Mouse (Mus musculus): ENCODE measurements around the gene Chst11. TPM values are rescaled to one million over a fixed set of nuclear protein-coding genes. Genes with fewer than 3 reads are reported as not detected.

The Chst11 gene
- polyA plus RNA-seq (2016; fragmentation: Nextera tagmentation; extraction: Ambion mirVana): 1.1 and 1.4 TPM in 2 replicates

- peaks cover 64% of the 10 kb centered on the region for H3K27me3 ChIP-seq (ENCODE audit: insufficient read depth, poor library complexity, severe bottlenecking)
- no peaks in the 10 kb centered on the region for H3K9me3 ChIP-seq
- peaks cover 45% of the 10 kb centered on the region for H3K4me1 ChIP-seq (replicated peaks)
- peak within 1 kb of the TSS; percentile 73 for H3K4me3 ChIP-seq
- DNase-seq (ENCODE audit: low spot score): peak; percentile 79
- no peaks in the 10 kb centered on the region for H3K36me3 ChIP-seq
- under 1% methylated on average over 66 of the region's 67 CpGs for WGBS
- peak within 1 kb of the TSS; percentile 87 for H3K27ac ChIP-seq
These were observed at the start of gene Chst11 for GRCm38 (mm10) chr10:82984950-82985699. Gene Chst11, plus strand, starts transcription at chr10:82985498.

GRCm38 (mm10) chr10:82935774-82936173 is 49.5 kb upstream of the Chst11 start:
- Histone ChIP-seq H3K9me3 (peaks cover 6% of the 10 kb centered on the region; the same call in 1 of the 2 replicates), H3K27ac (no peak overlapping the region), H3K4me1 (replicated peaks) (no peaks in the 10 kb centered on the region), H3K36me3 (no peaks in the 10 kb centered on the region), H3K27me3 (ENCODE audit: insufficient read depth, poor library complexity, severe bottlenecking) (no peaks in the 10 kb centered on the region), H3K4me3 (no peak overlapping the region)
- 90% methylated on average over 6 of the region's 6 CpGs for WGBS
- DNase-seq (ENCODE audit: low spot score): no peak

GRCm38 (mm10) chr10:82953415-82953814 is 31.9 kb upstream of the Chst11 start:
- 89% methylated on average over 4 of the region's 4 CpGs for WGBS
- DNase-seq (ENCODE audit: low spot score): no peak
- Histone ChIP-seq H3K27ac (no peak overlapping the region), H3K9me3 (peaks cover 8% of the 10 kb centered on the region), H3K4me3 (no peak overlapping the region), H3K36me3 (no peaks in the 10 kb centered on the region), H3K27me3 (ENCODE audit: insufficient read depth, poor library complexity, severe bottlenecking) (no peaks in the 10 kb centered on the region), H3K4me1 (replicated peaks) (0 out of 2 replicates have a peak, but pooled peaks cover 3% of the 10 kb centered on the region)

- Histone ChIP-seq H3K4me1 (replicated peaks) (0 out of 2 replicates have a peak, but pooled peaks cover 3% of the 10 kb centered on the region), H3K4me3 (no peak overlapping the region), H3K9me3 (peaks cover 8% of the 10 kb centered on the region), H3K27me3 (ENCODE audit: insufficient read depth, poor library complexity, severe bottlenecking) (no peaks in the 10 kb centered on the region), H3K27ac (no peak overlapping the region), H3K36me3 (no peaks in the 10 kb centered on the region)
- WGBS: 97% methylated on average over 18 of the region's 18 CpGs
- DNase-seq (ENCODE audit: low spot score): no peak
These were observed 30.2 kb upstream of the Chst11 start for GRCm38 (mm10) chr10:82955117-82955516.

- Histone ChIP-seq H3K4me1 (replicated peaks) (no peaks in the 10 kb centered on the region), H3K36me3 (no peaks in the 10 kb centered on the region), H3K9me3 (peaks cover 8% of the 10 kb centered on the region), H3K27me3 (ENCODE audit: insufficient read depth, poor library complexity, severe bottlenecking) (no peaks in the 10 kb centered on the region), H3K4me3 (no peak overlapping the region), H3K27ac (no peak overlapping the region)
- WGBS: 70% methylated on average over 5 of the region's 5 CpGs
- DNase-seq (ENCODE audit: low spot score): no peak
These were observed 27.0 kb upstream of the Chst11 start for GRCm38 (mm10) chr10:82958218-82958761.

- no peak overlapping the region for H3K27ac ChIP-seq
- no peak overlapping the region for H3K4me3 ChIP-seq
- H3K9me3 ChIP-seq: peaks cover 5% of the 10 kb centered on the region
- H3K4me1 ChIP-seq (replicated peaks): no peaks in the 10 kb centered on the region
- DNase-seq (ENCODE audit: low spot score): no peak
- H3K27me3 ChIP-seq (ENCODE audit: insufficient read depth, poor library complexity, severe bottlenecking): no peaks in the 10 kb centered on the region
- no peaks in the 10 kb centered on the region for H3K36me3 ChIP-seq
These were observed 26.0 kb upstream of the Chst11 start for GRCm38 (mm10) chr10:82959316-82959715.

GRCm38 (mm10) chr10:82961302-82961701 is 24.0 kb upstream of the Chst11 start:
- H3K4me1 ChIP-seq (replicated peaks): no peaks in the 10 kb centered on the region
- no peaks in the 10 kb centered on the region for H3K9me3 ChIP-seq
- no peak overlapping the region for H3K4me3 ChIP-seq
- no peaks in the 10 kb centered on the region for H3K27me3 ChIP-seq (ENCODE audit: insufficient read depth, poor library complexity, severe bottlenecking)
- DNase-seq (ENCODE audit: low spot score): peak; percentile 5
- 48% methylated on average over 7 of the region's 7 CpGs for WGBS
- H3K27ac ChIP-seq: no peak overlapping the region
- no peaks in the 10 kb centered on the region for H3K36me3 ChIP-seq

GRCm38 (mm10) chr10:82962018-82962417 is 23.3 kb upstream of the Chst11 start:
- Histone ChIP-seq H3K36me3 (no peaks in the 10 kb centered on the region), H3K27ac (no peak overlapping the region), H3K4me3 (no peak overlapping the region), H3K9me3 (no peaks in the 10 kb centered on the region), H3K4me1 (replicated peaks) (no peaks in the 10 kb centered on the region), H3K27me3 (ENCODE audit: insufficient read depth, poor library complexity, severe bottlenecking) (no peaks in the 10 kb centered on the region)
- WGBS: 89% methylated on average over 4 of the region's 4 CpGs
- no peak for DNase-seq (ENCODE audit: low spot score)

GRCm38 (mm10) chr10:82962472-82963020 is 22.8 kb upstream of the Chst11 start:
- H3K27ac ChIP-seq: no peak overlapping the region
- no peaks in the 10 kb centered on the region for H3K9me3 ChIP-seq
- H3K4me1 ChIP-seq (replicated peaks): no peaks in the 10 kb centered on the region
- no peak for DNase-seq (ENCODE audit: low spot score)
- no peaks in the 10 kb centered on the region for H3K27me3 ChIP-seq (ENCODE audit: insufficient read depth, poor library complexity, severe bottlenecking)
- WGBS: 87% methylated on average over 6 of the region's 6 CpGs
- H3K36me3 ChIP-seq: no peaks in the 10 kb centered on the region
- no peak overlapping the region for H3K4me3 ChIP-seq

- WGBS: 73% methylated on average over 7 of the region's 7 CpGs
- no peak for DNase-seq (ENCODE audit: low spot score)
These were observed 20.8 kb upstream of the Chst11 start for GRCm38 (mm10) chr10:82964491-82964890.

GRCm38 (mm10) chr10:82966672-82967071 is 18.6 kb upstream of the Chst11 start:
- H3K36me3 ChIP-seq: no peaks in the 10 kb centered on the region
- no peaks in the 10 kb centered on the region for H3K9me3 ChIP-seq
- no peaks in the 10 kb centered on the region for H3K27me3 ChIP-seq (ENCODE audit: insufficient read depth, poor library complexity, severe bottlenecking)
- DNase-seq (ENCODE audit: low spot score): no peak
- H3K4me3 ChIP-seq: no peak overlapping the region
- no peak overlapping the region for H3K27ac ChIP-seq
- 86% methylated on average over 7 of the region's 7 CpGs for WGBS
- peaks cover 10% of the 10 kb centered on the region for H3K4me1 ChIP-seq (replicated peaks)

More at GRCm38 (mm10) chr10:82964491-82964890, 20.8 kb upstream of the Chst11 start:
- Histone ChIP-seq H3K4me1 (replicated peaks) (peaks cover 7% of the 10 kb centered on the region), H3K36me3 (no peaks in the 10 kb centered on the region), H3K4me3 (no peak overlapping the region), H3K9me3 (no peaks in the 10 kb centered on the region), H3K27ac (no peak overlapping the region), H3K27me3 (ENCODE audit: insufficient read depth, poor library complexity, severe bottlenecking) (no peaks in the 10 kb centered on the region)

- Histone ChIP-seq H3K4me3 (no peak overlapping the region), H3K27ac (0 out of 2 replicates have a peak overlapping the region, but pooled peaks have one; percentile 29), H3K4me1 (replicated peaks) (peaks cover 10% of the 10 kb centered on the region), H3K27me3 (ENCODE audit: insufficient read depth, poor library complexity, severe bottlenecking) (no peaks in the 10 kb centered on the region), H3K9me3 (no peaks in the 10 kb centered on the region), H3K36me3 (no peaks in the 10 kb centered on the region)
- no peak for DNase-seq (ENCODE audit: low spot score)
- WGBS: 72% methylated on average over 5 of the region's 5 CpGs
These were observed 15.7 kb upstream of the Chst11 start for GRCm38 (mm10) chr10:82969612-82970011.

- 85% methylated on average over 11 of the region's 11 CpGs for WGBS
These were observed 13.7 kb upstream of the Chst11 start for GRCm38 (mm10) chr10:82971549-82971948.

More at GRCm38 (mm10) chr10:82971549-82971948, 13.7 kb upstream of the Chst11 start:
- H3K9me3 ChIP-seq: no peaks in the 10 kb centered on the region
- no peak overlapping the region for H3K4me3 ChIP-seq
- peaks cover 10% of the 10 kb centered on the region for H3K4me1 ChIP-seq (replicated peaks)
- no peaks in the 10 kb centered on the region for H3K27me3 ChIP-seq (ENCODE audit: insufficient read depth, poor library complexity, severe bottlenecking)
- DNase-seq (ENCODE audit: low spot score): no peak
- H3K36me3 ChIP-seq: no peaks in the 10 kb centered on the region
- no peak overlapping the region for H3K27ac ChIP-seq
